Mouse (Mus musculus): ENCODE data around the gene Fndc3b. TPM values are rescaled to one million over a fixed set of nuclear protein-coding genes. Genes with fewer than 3 reads are reported as not detected.

Fndc3b gene
- total RNA-seq, 2 experiments from 2014 or later: 18.9 to 26.2 TPM

DNA sequence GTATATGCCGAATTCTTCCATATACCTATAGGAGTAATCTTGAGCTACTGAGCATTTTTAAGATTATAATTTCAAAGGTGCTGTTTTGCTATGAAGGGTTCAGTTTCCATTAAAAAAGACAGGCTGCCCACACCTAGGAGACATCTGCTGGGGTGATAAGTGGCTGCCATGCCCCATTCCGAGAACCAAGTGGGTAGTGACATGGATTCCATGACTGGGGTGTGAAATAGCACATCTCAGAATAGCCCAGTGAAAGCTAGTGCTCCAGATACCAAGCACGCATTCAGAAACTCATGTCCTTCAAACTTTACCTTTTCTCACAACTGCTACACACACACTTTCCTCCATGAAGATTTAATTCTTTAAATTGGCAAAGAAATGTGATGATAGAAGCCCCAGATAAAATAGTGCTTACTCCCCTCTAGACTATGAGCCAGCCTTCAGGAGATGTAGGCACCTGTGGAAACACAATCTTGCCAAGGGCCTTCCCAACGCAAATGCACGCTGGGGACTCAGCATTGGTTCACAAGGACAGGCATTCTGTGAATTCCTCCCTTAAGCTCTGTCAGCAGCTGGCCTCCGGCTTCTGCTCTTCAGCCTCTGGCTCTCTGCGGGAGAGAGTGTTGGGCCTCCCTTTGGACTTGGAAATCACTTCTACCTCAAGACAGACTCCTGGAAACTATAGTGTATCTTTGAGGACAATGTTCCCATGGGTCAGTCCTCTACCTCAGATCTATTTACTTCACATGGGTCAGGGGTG, 207.6 kb downstream of the Fndc3b start:
- H3K4me3 ChIP-seq: no peak overlapping the region
- H3K27ac ChIP-seq: no peak overlapping the region
- DNase-seq (ENCODE audit: low spot score in 2 of 2): no peak
- TF ChIP-seq CTCF (conservative IDR thresholded peaks at IDR 0.05): no peak

GRCm38 (mm10) chr3:27495296-27496073, 215.6 kb downstream of the Fndc3b start:
- no peak for TF ChIP-seq CTCF (conservative IDR thresholded peaks at IDR 0.05)
- no peak for DNase-seq (ENCODE audit: low spot score in 2 of 2)
- Histone ChIP-seq H3K4me3 (no peak overlapping the region), H3K27ac (no peak overlapping the region)

DNA sequence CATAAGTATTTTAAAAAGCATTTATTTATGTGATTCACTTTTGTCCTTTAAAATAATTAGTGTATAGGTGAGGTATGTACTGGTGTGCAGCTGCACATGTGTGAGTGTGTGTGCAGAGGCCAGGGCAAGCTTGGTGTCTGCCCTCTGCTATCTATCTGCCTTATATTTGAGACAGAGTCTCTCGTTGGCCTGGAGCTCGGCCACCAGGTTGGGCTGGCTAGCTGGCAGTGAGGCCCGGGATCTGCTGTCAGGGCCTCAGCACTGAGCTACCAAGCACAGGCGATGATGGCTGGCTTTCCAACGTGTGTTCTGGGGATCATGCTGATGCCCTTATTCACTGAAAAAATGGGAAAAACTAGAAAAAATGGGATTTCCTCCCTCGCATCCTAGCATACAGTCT, 216.4 kb downstream of the Fndc3b start:
- no peak for TF ChIP-seq CTCF (conservative IDR thresholded peaks at IDR 0.05)
- no peak overlapping the region for H3K4me3 ChIP-seq
- no peak overlapping the region for H3K27ac ChIP-seq
- no peak for DNase-seq (ENCODE audit: low spot score in 2 of 2)

GRCm38 (mm10) chr3:27494066-27494465, 217.0 kb downstream of the Fndc3b start:
- no peak for DNase-seq (ENCODE audit: low spot score in 2 of 2)
- TF ChIP-seq CTCF (conservative IDR thresholded peaks at IDR 0.05): no peak
- Histone ChIP-seq H3K27ac (no peak overlapping the region), H3K4me3 (no peak overlapping the region)

GRCm38 (mm10) chr3:27491821-27492220, 219.3 kb downstream of the Fndc3b start:
- H3K27ac ChIP-seq: no peak overlapping the region
- no peak for TF ChIP-seq CTCF (conservative IDR thresholded peaks at IDR 0.05)
- DNase-seq (ENCODE audit: low spot score in 2 of 2): no peak
- H3K4me3 ChIP-seq: no peak overlapping the region

DNA sequence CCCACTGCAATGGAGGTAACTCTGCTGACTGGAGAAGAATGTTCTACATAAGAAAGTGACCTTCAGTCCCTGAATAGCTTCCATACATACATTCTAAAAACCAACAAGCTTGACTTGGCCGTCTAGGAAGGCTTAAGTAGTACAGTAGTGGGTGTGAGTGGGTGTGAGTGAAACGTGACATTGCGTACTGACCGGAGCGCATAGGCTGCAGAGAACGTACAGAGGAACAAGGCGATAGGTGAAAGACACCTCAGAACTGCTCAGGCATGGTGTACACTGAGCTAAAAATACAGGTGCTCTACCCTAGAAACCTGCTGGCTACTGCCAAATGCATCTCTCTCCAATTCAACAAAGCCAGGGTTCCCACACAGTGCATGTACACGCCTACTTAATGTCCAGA, 219.7 kb downstream of the Fndc3b start:
- no peak overlapping the region for H3K4me3 ChIP-seq
- DNase-seq (ENCODE audit: low spot score in 2 of 2): no peak
- H3K27ac ChIP-seq: no peak overlapping the region
- TF ChIP-seq CTCF (conservative IDR thresholded peaks at IDR 0.05): no peak

GRCm38 (mm10) chr3:27490891-27491290, 220.2 kb downstream of the Fndc3b start:
- H3K4me3 ChIP-seq: no peak overlapping the region
- no peak for DNase-seq (ENCODE audit: low spot score in 2 of 2)
- H3K27ac ChIP-seq: no peak overlapping the region
- TF ChIP-seq CTCF (conservative IDR thresholded peaks at IDR 0.05): no peak

GRCm38 (mm10) chr3:27489550-27489949, 221.6 kb downstream of the Fndc3b start:
- DNase-seq (ENCODE audit: low spot score in 2 of 2): no peak
- H3K4me3 ChIP-seq: no peak overlapping the region
- no peak for TF ChIP-seq CTCF (conservative IDR thresholded peaks at IDR 0.05)

GRCm38 (mm10) chr3:27485141-27485540, 226.0 kb downstream of the Fndc3b start:
- Histone ChIP-seq H3K27ac (no peak overlapping the region), H3K4me3 (no peak overlapping the region)
- TF ChIP-seq CTCF (conservative IDR thresholded peaks at IDR 0.05): no peak
- DNase-seq (ENCODE audit: low spot score in 2 of 2): no peak

More at GRCm38 (mm10) chr3:27489550-27489949, 221.6 kb downstream of the Fndc3b start:
- no peak overlapping the region for H3K27ac ChIP-seq

- no peak for TF ChIP-seq CTCF (conservative IDR thresholded peaks at IDR 0.05)
- Histone ChIP-seq H3K27ac (no peak overlapping the region), H3K4me3 (no peak overlapping the region)
- no peak for DNase-seq (ENCODE audit: low spot score in 2 of 2)
Measured at GRCm38 (mm10) chr3:27484698-27485097, 226.4 kb downstream of the Fndc3b start.

- H3K4me3 ChIP-seq: no peak overlapping the region
- H3K27ac ChIP-seq: no peak overlapping the region
- DNase-seq (ENCODE audit: low spot score in 2 of 2): no peak
- TF ChIP-seq CTCF (conservative IDR thresholded peaks at IDR 0.05): no peak
Measured at GRCm38 (mm10) chr3:27483762-27484161, 227.3 kb downstream of the Fndc3b start.

- no peak for DNase-seq (ENCODE audit: low spot score in 2 of 2)
- no peak for TF ChIP-seq CTCF (conservative IDR thresholded peaks at IDR 0.05)
- Histone ChIP-seq H3K4me3 (no peak overlapping the region), H3K27ac (no peak overlapping the region)
Measured at GRCm38 (mm10) chr3:27483321-27483720, 227.8 kb downstream of the Fndc3b start.

- TF ChIP-seq CTCF (conservative IDR thresholded peaks at IDR 0.05): no peak
- H3K27ac ChIP-seq: no peak overlapping the region
- no peak for DNase-seq (ENCODE audit: low spot score in 2 of 2)
- H3K4me3 ChIP-seq: no peak overlapping the region
Measured at GRCm38 (mm10) chr3:27481738-27482137, 229.4 kb downstream of the Fndc3b start.

GRCm38 (mm10) chr3:27479378-27479777, 231.7 kb downstream of the Fndc3b start:
- no peak overlapping the region for H3K27ac ChIP-seq
- TF ChIP-seq CTCF (conservative IDR thresholded peaks at IDR 0.05): no peak
- DNase-seq (ENCODE audit: low spot score in 2 of 2): no peak
- no peak overlapping the region for H3K4me3 ChIP-seq
